Mouse (Mus musculus) heart, embryonic 15.5 days (tissue): ENCODE data around the gene Fam69a. TPM values are rescaled to one million over a fixed set of nuclear protein-coding genes. Genes with fewer than 3 reads are reported as not detected.
"Not testable (repeated sequence)": the region's sequence is repeated elsewhere in the genome, so short reads cannot be mapped to it uniquely, and the experiment has no call there.

Source experiments
- ATAC-seq: fragments of 200-750 bp; cut with Nextera tagmentation; replicated peaks from 2 replicates; pipeline ENCODE4 v1.8.0; 2017; ENCODE audit warnings: low read depth, moderate TSS enrichment; ENCODE audit not compliant: insufficient number of reproducible peaks, insufficient read depth, low FRiP score
- H3K27ac ChIP-seq: fragments of 300-500 bp; sonication (generic); 2 replicates; pipeline ENCODE4 v1.5.1; 2015; ENCODE audit warnings: mild to moderate bottlenecking, inconsistent platforms
- H3K27me3 ChIP-seq: fragments of 300-500 bp; sonication (generic); 2 replicates; pipeline ENCODE4 v1.6.1; 2015; ENCODE audit warnings: inconsistent platforms
- H3K36me3 ChIP-seq: fragments of 300-500 bp; sonication (generic); 2 replicates; pipeline ENCODE4 v1.6.1; 2015; ENCODE audit warnings: mild to moderate bottlenecking, inconsistent platforms
- H3K4me1 ChIP-seq: fragments of 300-500 bp; sonication (generic); replicated peaks from 2 replicates; pipeline ENCODE4 v1.6.1; 2015; ENCODE audit warnings: inconsistent platforms
- H3K4me2 ChIP-seq: fragments of 300-500 bp; sonication (generic); 2 replicates; pipeline ENCODE4 v1.6.1; 2015; ENCODE audit warnings: inconsistent platforms, mild to moderate bottlenecking, moderate library complexity
- H3K4me3 ChIP-seq: fragments of 300-500 bp; sonication (generic); 2 replicates; pipeline ENCODE4 v1.5.1; 2015; ENCODE audit warnings: mild to moderate bottlenecking, inconsistent platforms
- H3K9ac ChIP-seq: fragments of 300-500 bp; sonication (generic); 2 replicates; pipeline ENCODE4 v1.6.1; 2015; ENCODE audit warnings: mild to moderate bottlenecking, inconsistent platforms
- H3K9me3 ChIP-seq: fragments of 300-500 bp; sonication (generic); replicated peaks from 2 replicates; pipeline ENCODE4 v1.6.1; 2016; ENCODE audit warnings: inconsistent platforms
- WGBS: fragments of 180-500 bp; shearing (Covaris S2); methylation state at CpG from one replicate; pipeline ENCODE4 v1.1.7; 2015; ENCODE audit warnings: mixed read lengths; 5-methylcytosine and 5-hydroxymethylcytosine counted together
- polyA plus RNA-seq: library from polyadenylated mRNA; unstranded; fragments of >200 nt; fragmentation: Nextera tagmentation; extraction: Ambion mirVana; gene quantifications from 2 replicates; pipeline ENCODE4 v1.2.1, GENCODE M21; 2015

Gene Fam69a
- 19.1 and 20.2 TPM in 2 replicates for polyA plus RNA-seq

DNA sequence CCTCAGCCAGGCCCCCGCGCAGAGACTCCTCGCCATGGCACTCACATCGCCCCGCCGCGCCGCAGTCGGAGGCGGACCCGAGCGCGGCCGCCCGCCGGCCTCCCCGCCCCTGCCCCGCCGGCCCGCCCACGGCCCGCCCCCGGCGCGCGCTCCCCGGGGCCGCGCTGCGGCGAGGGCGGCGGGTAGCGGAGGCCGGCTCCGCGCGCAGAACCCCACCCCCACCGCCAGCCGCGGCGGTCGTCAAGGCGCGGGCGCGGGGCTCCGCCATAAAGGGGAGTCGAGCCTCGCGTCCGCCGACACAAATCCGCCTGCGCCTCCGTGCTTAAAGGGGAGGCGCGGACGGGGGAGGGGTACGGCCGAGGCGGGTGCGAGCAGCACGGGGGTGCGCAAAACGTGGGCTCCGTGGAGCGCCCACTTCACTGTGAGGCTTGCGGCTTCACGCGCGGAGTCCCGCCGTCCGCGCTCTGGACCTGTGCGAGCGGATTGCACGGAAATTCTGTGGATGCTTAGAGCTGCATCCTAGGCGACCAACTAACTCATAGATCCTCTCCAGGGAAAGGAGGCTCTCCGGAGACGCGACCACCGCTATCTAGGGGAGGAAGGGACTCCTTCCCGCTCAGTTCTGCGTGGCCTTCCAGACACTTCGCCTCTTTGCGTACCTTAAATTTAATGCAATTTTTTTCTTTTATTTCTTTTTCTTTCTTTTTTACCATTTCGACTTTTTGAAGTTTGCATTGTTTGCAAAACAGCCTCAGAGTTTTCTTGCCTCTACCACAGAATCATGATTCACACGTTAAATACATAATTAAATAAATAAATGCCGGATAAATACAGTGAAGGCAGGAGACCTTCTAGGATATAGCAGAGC, at the start of gene Fam69a:
Gene Fam69a, minus strand, starts transcription at position 119 of the 868 bp plus-strand sequence.
- peak within 1 kb of the TSS; percentile 79 for H3K9ac ChIP-seq
- WGBS: under 1% methylated on average over 83 of the region's 91 CpGs

DNA sequence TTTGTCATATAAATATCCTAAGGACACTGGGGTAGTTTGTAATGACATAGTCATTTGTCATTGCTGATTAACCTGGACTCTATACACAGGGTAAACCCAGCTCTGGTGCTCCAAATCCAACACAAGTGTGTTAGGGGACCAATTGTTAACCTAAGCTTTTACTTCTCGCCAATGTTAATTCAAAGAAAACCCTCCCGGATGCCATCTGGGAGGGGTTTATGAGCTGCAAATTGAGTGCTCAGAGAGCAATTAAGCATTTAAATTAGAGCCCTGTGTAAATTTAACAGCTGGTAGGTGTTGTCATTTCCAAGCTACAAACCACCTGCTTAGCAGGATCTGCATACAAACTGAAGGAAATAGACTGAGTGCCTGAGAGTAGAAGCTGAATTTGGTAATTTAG, 48.6 kb upstream of the Fam69a start:
- Histone ChIP-seq H3K4me3 (no peak overlapping the region), H3K36me3 (no peaks in the 10 kb centered on the region), H3K9me3 (no peaks in the 10 kb centered on the region), H3K27ac (no peak overlapping the region), H3K9ac (no peak overlapping the region), H3K4me1 (no peaks in the 10 kb centered on the region), H3K4me2 (no peak overlapping the region), H3K27me3 (no peaks in the 10 kb centered on the region)
- ATAC-seq: no peak
- 24% methylated on average over 2 of the region's 2 CpGs for WGBS

More for the DNA sequence above, at the start of gene Fam69a:
- ATAC-seq: peak; percentile 94
- H3K4me1 ChIP-seq: peaks cover 9% of the 10 kb centered on the region
- no peaks in the 10 kb centered on the region for H3K27me3 ChIP-seq
- no peaks in the 10 kb centered on the region for H3K36me3 ChIP-seq
- H3K9me3 ChIP-seq: no peaks in the 10 kb centered on the region
- peak within 1 kb of the TSS; percentile 85 for H3K4me2 ChIP-seq
- H3K27ac ChIP-seq: peak within 1 kb of the TSS; percentile 91
- peak within 1 kb of the TSS; percentile 82 for H3K4me3 ChIP-seq

DNA sequence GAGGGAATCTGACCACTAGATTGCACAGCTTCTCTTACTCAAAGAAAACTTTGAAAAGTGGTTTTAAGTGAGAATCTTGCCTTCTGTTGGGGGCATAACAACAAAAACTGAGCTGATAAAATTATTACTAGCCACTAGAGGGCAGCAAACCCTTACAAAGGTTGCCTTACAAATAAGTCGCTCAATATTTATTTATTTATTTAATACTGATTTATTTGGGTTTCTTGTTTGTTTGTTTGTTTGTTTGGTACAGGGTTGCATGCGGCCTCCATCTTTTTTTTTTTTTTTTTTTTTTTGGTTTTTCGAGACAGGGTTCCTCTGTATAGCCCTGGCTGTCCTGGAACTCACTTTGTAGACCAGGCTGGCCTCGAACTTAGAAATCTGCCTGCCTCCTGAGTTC, 47.3 kb upstream of the Fam69a start:
- Histone ChIP-seq H3K4me1 (no peaks in the 10 kb centered on the region), H3K4me3 (no peak overlapping the region), H3K9ac (no peak overlapping the region), H3K9me3 (no peaks in the 10 kb centered on the region), H3K27me3 (no peaks in the 10 kb centered on the region), H3K27ac (no peak overlapping the region), H3K4me2 (no peak overlapping the region), H3K36me3 (no peaks in the 10 kb centered on the region)
- WGBS: 28% methylated on average over 4 of the region's 4 CpGs
- no peak for ATAC-seq

DNA sequence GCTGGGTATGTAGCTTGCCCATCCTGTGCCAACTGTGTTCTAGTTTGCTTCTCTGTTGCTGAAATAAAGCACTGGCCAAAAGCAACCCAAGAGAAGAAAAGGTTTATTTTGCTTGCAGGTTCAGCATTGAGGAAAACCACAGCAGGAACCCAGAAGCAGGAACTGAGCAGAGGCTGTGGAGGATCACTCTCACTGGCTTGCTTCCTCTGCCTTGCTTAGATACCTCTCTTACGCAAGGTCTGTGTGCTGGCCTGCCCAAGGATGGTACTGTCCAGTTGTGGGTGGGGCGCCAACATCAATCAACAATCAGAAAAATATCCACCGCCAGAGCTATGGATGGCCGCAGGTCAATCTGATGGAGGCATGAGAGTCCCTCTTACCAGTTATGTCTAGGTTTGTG, 44.4 kb upstream of the Fam69a start:
- no peaks in the 10 kb centered on the region for H3K36me3 ChIP-seq
- no peak overlapping the region for H3K9ac ChIP-seq
- 81% methylated on average over 4 of the region's 4 CpGs for WGBS

DNA sequence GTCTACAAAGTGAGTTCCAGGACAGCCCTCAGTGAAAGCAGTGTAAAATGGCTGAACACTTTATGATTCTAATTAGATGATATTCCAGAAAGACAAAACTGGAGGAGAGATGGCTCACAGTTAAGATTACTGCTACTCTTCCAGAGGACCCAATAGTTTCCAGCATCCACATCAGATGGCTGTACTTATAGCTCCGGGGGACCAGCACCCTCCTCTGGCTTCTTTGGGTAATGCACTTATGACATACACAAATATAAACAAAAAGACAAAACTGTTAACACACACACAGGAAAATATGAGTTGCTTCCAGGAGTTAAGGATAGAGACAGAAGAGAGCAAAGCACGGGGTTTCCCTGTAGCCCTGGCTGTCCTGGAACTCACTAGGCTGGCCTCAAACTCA, 43.1 kb upstream of the Fam69a start:
- no peak for ATAC-seq
- H3K27ac ChIP-seq: no peak overlapping the region
- H3K9me3 ChIP-seq: no peaks in the 10 kb centered on the region
- 59% methylated on average over 2 of the region's 2 CpGs for WGBS
- H3K4me1 ChIP-seq: no peaks in the 10 kb centered on the region
- no peak overlapping the region for H3K4me2 ChIP-seq
- no peak overlapping the region for H3K9ac ChIP-seq
- H3K27me3 ChIP-seq: no peaks in the 10 kb centered on the region
- no peak overlapping the region for H3K4me3 ChIP-seq
- H3K36me3 ChIP-seq: no peaks in the 10 kb centered on the region

More for the DNA sequence above, 44.4 kb upstream of the Fam69a start:
- no peak overlapping the region for H3K27ac ChIP-seq
- H3K4me2 ChIP-seq: no peak overlapping the region
- no peaks in the 10 kb centered on the region for H3K4me1 ChIP-seq
- no peaks in the 10 kb centered on the region for H3K9me3 ChIP-seq
- no peak for ATAC-seq
- H3K4me3 ChIP-seq: no peak overlapping the region
- no peaks in the 10 kb centered on the region for H3K27me3 ChIP-seq

DNA sequence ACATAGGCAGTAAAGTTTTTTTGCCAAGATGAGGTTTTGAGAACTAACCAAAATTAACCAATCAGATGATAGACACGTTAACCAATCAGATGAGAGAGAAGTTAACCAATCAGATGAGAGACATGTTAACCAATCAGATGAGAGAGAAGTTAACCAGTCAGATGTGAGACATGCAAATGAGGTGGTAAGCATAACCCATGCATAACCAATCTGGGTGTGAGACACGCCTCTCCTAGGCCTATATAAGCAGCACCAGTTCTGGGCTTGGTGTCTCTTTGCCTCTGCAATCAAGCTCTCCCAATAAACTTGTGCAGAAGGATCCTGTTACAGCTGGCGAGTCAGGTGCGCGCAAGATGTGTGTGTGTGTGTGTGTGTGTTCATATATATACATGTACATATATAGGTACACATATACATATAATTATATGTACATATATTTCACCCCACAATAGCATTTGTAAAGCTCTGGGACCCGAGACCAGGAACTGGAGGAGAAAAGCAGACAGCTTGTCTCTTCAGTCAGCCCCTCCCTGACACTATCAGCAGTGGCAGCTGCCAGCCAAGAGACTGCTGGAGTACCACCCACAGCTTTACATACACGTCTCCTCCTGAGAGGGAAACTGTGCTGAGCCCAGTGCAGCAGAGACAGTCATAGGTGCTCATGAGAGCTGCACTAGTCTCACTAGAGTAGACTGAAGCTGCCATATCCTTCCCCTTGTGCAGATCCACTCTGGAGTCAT, 42.1 kb upstream of the Fam69a start:
- not testable (repeated sequence) for ATAC-seq, H3K4me2 ChIP-seq, H3K4me3 ChIP-seq, H3K9me3 ChIP-seq, H3K4me1 ChIP-seq, H3K27ac ChIP-seq, H3K9ac ChIP-seq, H3K27me3 ChIP-seq, H3K36me3 ChIP-seq
- 81% methylated on average over 7 of the region's 7 CpGs for WGBS

DNA sequence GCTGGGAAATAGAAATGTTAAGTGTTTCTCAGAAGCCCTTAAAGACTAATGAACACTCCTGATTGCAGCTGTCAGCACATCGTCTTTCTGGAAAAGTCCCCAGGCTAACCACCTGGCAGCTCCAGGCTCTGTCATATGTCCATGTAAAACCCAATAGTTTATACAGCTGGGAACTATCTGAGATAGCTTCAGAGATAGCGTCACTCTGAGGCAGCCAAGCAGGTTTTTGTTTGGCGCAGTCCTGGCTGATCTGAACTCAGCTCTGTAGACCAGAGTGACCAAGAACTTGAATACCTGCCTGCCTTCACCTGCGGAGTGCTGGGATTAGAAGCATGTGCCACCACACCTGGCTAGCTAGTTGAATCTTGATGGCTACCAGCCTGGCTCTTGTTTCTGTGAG, 41.3 kb upstream of the Fam69a start:
- 66% methylated on average over 4 of the region's 4 CpGs for WGBS
- H3K4me1 ChIP-seq: no peaks in the 10 kb centered on the region
- no peaks in the 10 kb centered on the region for H3K27me3 ChIP-seq
- H3K9ac ChIP-seq: no peak overlapping the region
- no peak for ATAC-seq
- no peak overlapping the region for H3K4me2 ChIP-seq
- H3K9me3 ChIP-seq: no peaks in the 10 kb centered on the region
- no peaks in the 10 kb centered on the region for H3K36me3 ChIP-seq
- H3K4me3 ChIP-seq: no peak overlapping the region
- H3K27ac ChIP-seq: no peak overlapping the region

DNA sequence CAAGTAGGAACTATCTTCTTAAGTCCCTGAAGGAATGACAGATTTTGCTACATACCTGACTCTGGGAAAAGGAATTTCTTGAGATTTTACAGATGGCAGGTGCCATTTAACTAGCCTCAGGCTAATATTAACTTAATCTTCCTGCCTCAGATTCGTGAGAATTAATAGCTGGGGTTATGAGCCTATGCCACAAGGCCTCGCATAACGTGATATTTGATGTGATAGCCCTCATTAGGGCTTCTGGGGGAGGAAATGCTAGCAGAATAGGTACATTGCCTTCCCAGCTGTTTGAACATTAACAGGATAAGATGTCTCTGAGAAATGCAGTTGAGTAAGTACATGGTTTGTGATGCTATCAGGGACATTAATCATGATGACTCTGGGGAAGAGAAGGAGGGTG, 34.5 kb upstream of the Fam69a start:
- Histone ChIP-seq H3K4me2 (no peak overlapping the region), H3K36me3 (no peaks in the 10 kb centered on the region), H3K9ac (no peak overlapping the region), H3K4me3 (no peak overlapping the region), H3K4me1 (no peaks in the 10 kb centered on the region), H3K27ac (no peak overlapping the region), H3K27me3 (no peaks in the 10 kb centered on the region), H3K9me3 (no peaks in the 10 kb centered on the region)
- ATAC-seq: no peak
- 63% methylated on average over 3 of the region's 3 CpGs for WGBS

DNA sequence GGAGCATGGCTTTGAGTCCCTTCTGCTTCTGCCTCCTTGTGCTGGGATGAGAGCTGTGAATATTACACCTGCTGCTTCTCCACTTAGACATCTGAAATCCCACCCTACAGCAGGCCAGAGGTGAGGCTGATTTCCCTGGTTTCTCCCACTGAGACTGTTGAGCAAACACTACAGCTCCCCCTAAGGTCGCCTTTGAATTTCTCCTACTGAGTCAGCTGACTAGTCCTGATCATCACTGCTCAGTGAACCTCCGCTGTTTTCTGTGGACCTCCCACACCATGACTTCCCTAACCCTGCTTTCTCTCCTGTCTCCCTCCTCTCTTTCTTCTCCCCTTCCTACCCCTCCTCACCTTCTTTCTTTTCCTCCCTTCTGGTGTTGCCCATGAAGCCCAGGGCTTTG, 32.5 kb upstream of the Fam69a start:
- H3K9ac ChIP-seq: no peak overlapping the region
- H3K27me3 ChIP-seq: no peaks in the 10 kb centered on the region
- no peak overlapping the region for H3K4me3 ChIP-seq
- H3K36me3 ChIP-seq: no peaks in the 10 kb centered on the region
- H3K9me3 ChIP-seq: no peaks in the 10 kb centered on the region
- no peak overlapping the region for H3K27ac ChIP-seq
- 15% methylated on average over 2 of the region's 2 CpGs for WGBS
- H3K4me1 ChIP-seq: peaks cover 11% of the 10 kb centered on the region
- no peak for ATAC-seq
- no peak overlapping the region for H3K4me2 ChIP-seq

DNA sequence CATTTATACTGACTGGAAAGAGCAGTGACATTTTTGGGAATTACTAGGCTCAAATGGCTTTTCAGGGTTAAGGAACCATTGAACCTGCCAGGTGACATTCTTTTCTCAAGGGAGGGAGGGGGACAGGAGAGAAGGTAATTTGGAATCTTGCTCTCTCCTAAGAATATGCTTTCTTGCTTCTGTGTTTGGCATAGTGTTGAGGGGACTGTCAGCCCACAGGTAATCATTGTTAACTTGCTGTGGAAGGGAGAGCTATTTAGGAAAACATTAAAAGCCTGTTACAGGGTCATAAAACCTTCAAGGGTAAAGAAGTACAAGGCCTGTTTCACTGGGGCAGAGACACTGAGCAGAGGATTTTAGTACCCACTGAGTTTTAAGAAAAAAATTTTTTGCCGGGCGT, 30.3 kb upstream of the Fam69a start:
- no peaks in the 10 kb centered on the region for H3K27me3 ChIP-seq
- no peaks in the 10 kb centered on the region for H3K9me3 ChIP-seq
- 98% methylated on average over 2 of the region's 2 CpGs for WGBS
- no peak overlapping the region for H3K27ac ChIP-seq
- H3K4me3 ChIP-seq: no peak overlapping the region
- no peaks in the 10 kb centered on the region for H3K36me3 ChIP-seq
- H3K9ac ChIP-seq: no peak overlapping the region
- peaks cover 11% of the 10 kb centered on the region for H3K4me1 ChIP-seq
- no peak overlapping the region for H3K4me2 ChIP-seq
- no peak for ATAC-seq

DNA sequence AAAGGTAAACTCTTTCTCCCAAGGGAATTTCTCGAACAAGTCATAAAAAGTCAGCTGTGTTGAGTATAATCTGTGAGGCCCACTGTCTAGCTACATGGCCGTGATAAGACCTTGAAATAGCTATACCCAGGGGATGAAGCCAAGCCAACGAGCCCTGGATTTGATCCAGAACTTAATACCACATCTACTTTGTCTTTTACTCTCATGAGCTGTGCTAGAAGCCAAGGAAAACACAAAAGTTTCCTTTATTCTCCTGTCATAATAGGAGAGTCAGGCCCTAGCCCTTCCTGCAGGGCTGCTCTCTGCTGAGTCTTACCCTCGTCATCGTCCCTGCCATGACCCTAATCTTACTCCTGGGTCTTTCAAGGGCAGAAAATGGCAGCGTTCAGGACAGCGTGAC, 28.5 kb upstream of the Fam69a start:
- Histone ChIP-seq H3K4me2 (no peak overlapping the region), H3K9me3 (no peaks in the 10 kb centered on the region), H3K27me3 (no peaks in the 10 kb centered on the region), H3K27ac (peak overlapping the region; percentile 43; the same call in 1 of the 2 replicates), H3K4me1 (peaks cover 11% of the 10 kb centered on the region), H3K4me3 (no peak overlapping the region), H3K9ac (no peak overlapping the region), H3K36me3 (no peaks in the 10 kb centered on the region)
- 35% methylated on average over 7 of the region's 7 CpGs for WGBS
- peak; percentile 87 for ATAC-seq
